Mouse (Mus musculus) liver, adult (tissue): ENCODE data around the gene Arnt2.

Experiments
- GATA4 ChIP-seq: IDR thresholded peaks from 2 replicates; pipeline ENCODE4 v1.6.1; 2014; ENCODE audit warnings: mild to moderate bottlenecking, low read length; ENCODE audit not compliant: insufficient replicate concordance

Arnt2 gene

GRCm38 (mm10) chr7:84409896-84410521 is at the start of gene Arnt2:
Arnt2 (minus strand) TSS chr7:84410176.
- TF ChIP-seq GATA4: no peak

GRCm38 (mm10) chr7:84451681-84452080 is 41.7 kb upstream of the Arnt2 start:
- no peak for TF ChIP-seq GATA4

GRCm38 (mm10) chr7:84449066-84449465 is 39.1 kb upstream of the Arnt2 start:
- TF ChIP-seq GATA4: no peak

GRCm38 (mm10) chr7:84448512-84448911 is 38.5 kb upstream of the Arnt2 start:
- TF ChIP-seq GATA4: no peak

- TF ChIP-seq GATA4: no peak
Observed at GRCm38 (mm10) chr7:84447740-84448435, 37.9 kb upstream of the Arnt2 start.

GRCm38 (mm10) chr7:84447060-84447459 is 37.1 kb upstream of the Arnt2 start:
- no peak for TF ChIP-seq GATA4

GRCm38 (mm10) chr7:84442343-84442911 is 32.5 kb upstream of the Arnt2 start:
- TF ChIP-seq GATA4: no peak

- TF ChIP-seq GATA4: no peak
Observed at GRCm38 (mm10) chr7:84439606-84440005, 29.6 kb upstream of the Arnt2 start.

GRCm38 (mm10) chr7:84434901-84435300 is 24.9 kb upstream of the Arnt2 start:
- TF ChIP-seq GATA4: no peak

- TF ChIP-seq GATA4: no peak
Observed at GRCm38 (mm10) chr7:84432151-84432550, 22.2 kb upstream of the Arnt2 start.

GRCm38 (mm10) chr7:84427221-84427620 is 17.2 kb upstream of the Arnt2 start:
- TF ChIP-seq GATA4: no peak

- TF ChIP-seq GATA4: no peak
Observed at GRCm38 (mm10) chr7:84424670-84425385, 14.9 kb upstream of the Arnt2 start.

- no peak for TF ChIP-seq GATA4
Observed at GRCm38 (mm10) chr7:84421753-84422152, 11.8 kb upstream of the Arnt2 start.

GRCm38 (mm10) chr7:84421291-84421665 is 11.3 kb upstream of the Arnt2 start:
- TF ChIP-seq GATA4: no peak

- TF ChIP-seq GATA4: no peak
Observed at GRCm38 (mm10) chr7:84420581-84421290, 10.8 kb upstream of the Arnt2 start.
